Mouse (Mus musculus) thymus, postnatal 14 days (tissue): ENCODE measurements around the gene Npas3.
"Not testable (repeated sequence)": the region's sequence is repeated elsewhere in the genome, so short reads cannot be mapped to it uniquely, and the experiment has no call there.

Experiments used
- DNase-seq: peaks from one replicate; pipeline ENCODE4 v3.0.0; 2021

The Npas3 gene

DNA sequence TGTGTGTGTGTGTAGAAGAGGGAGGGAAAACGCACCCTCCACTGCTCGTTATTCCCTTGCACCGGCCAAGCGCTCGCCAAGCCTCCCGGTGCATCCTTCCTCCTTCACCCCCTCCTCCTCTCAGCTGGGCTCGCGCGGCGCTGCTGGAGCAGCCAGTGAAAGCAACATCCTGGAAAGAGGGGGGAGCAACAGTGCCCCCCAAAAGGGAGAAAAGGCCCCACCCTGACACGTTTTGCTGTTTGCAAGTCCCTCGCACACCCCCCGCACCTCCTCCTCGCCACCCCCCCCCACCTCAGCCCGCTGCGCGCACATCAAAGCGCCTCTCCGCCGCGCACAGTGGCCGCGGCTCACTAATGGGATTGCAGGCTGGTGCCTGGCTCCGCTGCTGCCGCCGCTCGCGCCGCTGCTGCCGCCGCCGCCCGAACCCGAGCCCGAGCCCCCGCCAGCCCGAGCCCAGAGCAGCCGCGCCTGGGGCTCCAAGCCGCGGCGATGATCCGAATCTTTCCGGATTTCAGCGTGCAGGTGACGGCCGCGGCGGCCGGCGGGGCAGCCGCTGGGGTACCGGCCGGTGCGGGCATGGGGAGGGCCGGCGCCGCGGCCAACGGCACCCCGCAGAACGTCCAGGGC is at the start of gene Npas3:
Gene Npas3 (plus strand): TSS at position 577 of the 627 bp plus-strand sequence.
- no peak for DNase-seq

DNA sequence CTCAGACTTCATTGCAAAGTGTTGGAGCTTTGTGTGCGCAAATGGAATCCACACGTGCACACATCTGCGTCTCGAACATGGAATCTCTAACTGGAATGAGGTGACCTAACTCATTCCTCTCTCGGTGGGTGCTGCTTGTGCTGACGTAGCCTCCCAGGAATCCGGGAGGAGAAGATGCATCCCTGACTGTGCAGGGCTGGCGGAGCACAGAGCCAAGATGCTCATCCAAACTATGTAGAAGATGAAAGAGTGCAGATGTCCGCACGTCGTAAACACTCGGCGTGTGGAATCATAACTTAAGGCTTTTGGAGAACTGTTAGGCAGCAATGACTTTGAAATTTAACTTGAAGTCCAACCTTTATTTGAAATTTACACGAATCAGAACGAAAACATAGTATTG is 31.3 kb upstream of the Npas3 start:
- DNase-seq, result no peak

DNA sequence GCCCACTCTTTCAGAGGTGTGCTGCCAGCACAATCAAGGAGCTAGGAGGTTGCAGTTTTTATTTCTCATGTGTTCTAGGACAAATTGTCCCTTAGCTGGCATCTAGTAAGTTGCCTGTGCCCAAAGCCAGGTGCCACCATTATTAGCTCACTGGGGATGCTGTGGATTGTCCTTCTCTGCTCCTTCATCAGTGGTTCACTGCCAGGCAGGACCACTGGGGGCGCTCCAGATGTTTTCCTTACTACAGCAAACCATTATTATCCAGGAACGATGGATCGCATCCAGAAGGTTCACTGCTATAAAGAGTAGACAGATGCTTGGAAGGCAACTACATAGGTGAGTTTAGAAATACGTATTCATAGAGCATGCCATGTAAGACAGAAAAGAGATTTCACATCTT is 25.7 kb upstream of the Npas3 start:
- DNase-seq, result no peak

DNA sequence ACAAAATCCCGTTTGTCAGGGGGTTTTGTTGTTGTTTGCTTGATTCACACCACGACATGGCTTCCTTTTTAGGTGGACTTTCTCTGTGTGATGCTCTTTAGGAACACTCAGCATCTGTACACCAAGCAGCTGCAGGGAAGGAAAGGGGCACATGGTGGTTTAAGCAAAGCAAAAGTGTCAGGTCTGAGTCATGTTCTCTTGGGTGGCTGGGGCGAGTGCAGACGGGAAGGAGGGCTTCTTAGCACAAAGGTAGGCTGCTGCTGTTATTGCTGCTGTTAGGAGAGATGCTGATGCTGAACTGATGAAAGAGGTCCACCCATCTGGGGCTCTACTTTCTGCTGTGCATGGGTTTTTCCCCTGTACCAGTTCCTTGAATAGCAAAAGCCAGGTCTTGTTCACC is 21.1 kb upstream of the Npas3 start:
- no peak for DNase-seq

DNA sequence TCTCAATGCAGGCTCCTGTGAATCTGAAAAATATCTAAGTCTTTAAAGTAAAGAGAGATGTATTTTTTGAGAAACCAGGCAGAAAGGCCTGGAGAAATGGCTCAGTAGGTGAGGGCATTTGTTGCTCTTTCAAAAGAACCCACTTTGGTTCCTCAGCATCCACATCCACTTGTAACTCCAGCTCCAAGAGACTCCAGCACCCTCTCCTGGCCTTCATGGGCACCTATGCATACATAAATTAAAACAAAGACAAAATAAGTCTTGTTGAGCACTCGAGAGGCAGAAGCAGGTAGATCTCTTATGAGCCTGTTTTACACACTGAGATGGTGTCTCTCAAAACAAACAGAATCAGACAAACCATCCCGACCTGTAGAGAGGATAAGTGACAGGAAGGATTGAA is 19.1 kb upstream of the Npas3 start:
- DNase-seq, result no peak

DNA sequence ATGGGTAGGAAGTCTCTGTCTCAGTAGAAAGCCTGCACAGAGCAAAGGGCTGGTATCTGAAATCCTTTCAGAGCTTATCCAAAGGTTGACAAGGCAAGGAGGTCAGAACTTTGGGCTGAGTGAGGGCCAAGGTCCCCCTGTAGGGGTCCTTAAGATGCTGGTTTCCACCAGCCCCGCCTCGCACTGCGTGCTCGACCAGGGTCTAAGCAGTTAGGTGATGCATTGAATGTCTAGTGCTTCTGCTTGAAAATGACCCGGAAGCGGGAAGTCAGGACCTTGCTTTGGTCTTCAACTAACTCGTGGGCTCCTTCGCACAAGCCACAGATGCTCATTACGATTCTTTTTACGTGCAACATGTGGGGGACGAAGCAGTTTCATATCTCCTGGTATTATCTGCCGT is 2.3 kb upstream of the Npas3 start:
- DNase-seq, result no peak

DNA sequence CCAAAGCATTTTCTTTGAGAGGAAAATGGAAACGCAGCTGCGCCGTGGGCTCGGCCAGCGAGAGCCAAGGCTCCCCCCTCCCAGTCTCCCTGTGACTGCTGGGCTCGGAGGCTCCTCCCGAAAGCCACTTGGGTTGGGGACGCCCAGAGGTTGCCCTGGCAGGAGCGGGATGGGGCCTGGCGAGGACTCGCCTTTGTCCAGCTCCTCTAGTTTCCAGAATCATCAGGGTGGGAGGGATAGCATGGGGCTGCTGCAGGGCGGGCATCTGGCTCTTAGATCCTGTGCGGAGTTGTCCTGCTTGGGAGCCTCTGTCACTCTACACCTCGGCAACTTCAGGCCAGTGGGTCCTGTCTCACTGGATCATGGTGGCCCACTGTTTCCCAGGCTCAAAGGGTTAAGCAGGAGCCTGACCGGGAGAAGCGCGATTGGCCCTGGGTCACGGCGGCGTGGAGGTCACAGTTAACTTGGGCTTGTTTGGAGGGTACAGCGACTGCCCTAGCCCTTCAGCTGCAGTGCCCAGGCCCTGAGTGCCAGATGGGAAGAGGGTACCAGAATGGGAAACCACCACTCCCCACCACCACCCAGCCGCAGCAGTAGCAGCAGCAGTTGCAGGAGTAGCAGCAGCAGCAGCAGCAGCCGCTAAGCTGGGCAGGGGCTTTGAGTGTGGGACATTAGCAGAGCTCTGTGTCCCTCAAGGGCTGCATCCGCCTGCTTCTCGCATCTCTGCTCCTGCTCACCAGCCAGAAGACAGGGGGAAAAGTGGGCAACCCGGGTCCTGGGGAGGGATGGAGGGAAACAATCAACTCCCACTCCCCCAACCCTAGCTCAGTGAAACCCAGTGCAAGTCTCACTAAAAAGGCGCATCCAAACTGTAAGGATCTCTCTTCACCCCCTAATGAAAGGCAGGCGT is 1.6 kb upstream of the Npas3 start:
- no peak for DNase-seq

DNA sequence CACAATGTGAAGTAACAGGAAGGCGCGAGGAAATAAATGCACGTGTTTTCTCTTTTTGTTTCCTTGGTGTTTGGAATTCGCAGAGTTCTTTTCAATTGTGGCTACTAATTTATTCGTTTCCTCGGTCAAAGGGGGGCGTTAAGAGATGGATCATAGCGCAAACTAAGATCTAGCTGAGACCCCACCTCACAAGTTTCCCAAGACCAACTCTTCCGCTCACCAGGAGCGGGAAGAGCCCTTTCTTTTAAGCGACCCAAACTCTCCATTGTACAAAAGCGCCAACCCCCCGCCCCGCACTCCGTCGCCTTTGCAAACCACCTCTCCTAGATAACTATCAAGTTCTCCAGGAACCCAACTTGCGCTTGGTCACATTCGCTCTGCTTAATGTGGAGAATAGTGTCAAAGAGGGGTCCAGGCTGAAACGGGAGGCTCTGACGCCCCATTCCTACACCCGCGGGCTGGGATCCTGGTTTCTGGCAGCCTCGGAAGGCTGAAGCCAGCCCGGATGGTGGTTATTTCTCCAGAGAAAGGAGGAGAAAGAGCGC is 914 bp upstream of the Npas3 start:
- no peak for DNase-seq

DNA sequence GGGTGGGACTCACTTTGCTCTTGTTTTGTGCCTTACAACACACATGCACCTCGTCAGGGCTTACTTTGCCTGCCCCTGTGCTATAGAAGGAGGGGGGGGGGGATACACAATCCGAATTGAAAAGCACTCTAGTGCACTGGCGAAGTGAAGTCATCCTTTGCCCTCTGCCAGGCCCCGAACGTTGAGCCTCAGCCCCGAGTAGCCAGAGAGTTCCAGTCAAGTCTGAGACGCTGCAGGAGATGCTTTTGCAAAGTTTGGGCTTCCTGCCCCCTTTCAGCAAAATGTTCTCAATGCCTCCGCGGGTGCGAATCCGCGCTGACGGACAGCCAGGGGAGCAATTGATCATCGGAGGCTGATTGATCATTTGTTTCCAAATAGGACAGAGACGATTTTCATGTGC is 319 bp downstream of the Npas3 start:
- no peak for DNase-seq

DNA sequence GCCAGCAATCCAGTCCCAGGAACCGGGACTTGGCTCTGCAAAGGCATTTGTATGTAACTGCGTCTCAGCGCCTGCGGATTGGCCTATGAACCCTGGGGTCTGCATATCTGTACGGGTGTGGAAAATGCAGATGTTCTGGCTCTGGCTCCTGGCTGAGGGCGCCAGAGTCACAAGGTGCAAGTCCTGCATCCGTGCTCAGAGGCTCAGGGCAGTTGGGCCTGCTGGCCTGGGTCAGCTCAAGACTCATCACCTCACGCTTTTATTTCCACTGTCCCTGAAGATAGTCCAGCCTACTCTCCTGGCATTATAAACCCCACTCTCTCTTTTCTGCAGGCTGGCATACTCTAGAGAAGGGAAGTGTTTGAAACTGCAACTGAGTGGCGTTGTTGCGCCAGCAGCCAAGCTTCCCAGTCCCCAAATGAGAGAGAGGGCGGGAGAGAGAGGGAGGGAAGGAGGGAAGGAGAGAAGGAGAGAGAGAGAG is 3.3 kb downstream of the Npas3 start:
- DNase-seq, result no peak

DNA sequence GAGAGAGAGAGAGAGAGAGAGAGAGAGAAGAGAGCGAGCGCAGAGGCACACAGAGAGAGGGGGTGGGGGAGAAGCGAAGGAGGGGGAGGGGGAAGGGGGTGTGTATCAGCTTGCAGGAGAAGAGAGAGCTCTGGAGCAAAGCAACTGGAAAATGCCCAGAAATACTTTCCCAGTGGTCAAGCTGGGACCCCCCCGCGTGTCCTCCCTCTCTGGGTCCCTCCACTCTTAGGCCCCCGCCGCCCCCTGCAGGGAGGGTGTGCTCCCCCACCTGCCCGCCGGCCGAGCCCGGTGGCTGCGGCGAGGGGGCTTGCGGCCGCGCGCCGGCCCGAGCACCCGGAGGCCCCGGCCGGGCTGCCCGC is 3.7 kb downstream of the Npas3 start:
- no peak for DNase-seq

DNA sequence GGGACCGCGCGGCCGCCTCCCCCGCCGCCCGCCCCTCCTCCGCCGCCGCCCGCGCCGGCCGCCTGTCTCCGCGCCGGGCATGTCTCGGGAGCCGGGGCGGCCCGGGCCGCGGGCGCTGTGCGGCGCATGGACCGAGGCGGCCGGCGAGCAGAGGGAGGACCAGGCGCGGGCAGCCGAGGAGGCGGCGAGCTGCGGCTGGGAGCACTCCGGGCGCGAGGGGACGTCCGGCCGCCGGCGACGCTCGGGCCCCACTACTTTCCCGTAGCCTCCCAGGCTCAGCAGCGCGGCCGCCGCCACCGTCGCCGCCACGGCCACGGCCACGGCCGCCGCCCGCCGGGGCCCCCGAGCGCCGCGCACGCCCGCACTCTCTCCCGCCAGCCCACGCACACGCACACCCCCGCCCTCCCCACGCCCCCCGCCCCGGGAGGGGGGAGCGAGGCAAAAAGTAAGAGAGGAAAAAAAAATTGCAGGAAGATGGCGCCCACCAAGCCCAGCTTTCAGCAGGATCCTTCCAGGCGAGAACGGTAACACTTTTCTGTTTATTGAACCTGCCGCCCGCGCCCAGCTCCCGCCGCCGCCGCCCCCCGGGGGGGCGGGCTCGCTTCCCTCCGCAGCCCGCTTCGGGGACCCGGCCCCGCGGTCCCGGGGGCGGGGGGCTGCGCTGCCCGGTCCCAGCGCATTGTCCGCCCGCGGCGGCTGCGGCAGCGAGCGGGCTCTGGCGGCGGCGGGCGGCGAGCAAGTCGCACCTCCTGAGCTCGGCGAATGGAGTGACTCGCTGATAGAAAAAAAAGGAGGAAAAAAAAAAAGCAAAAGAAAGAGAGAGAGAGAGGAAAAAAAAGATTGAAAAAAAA is 4.3 kb downstream of the Npas3 start:
- no peak for DNase-seq

DNA sequence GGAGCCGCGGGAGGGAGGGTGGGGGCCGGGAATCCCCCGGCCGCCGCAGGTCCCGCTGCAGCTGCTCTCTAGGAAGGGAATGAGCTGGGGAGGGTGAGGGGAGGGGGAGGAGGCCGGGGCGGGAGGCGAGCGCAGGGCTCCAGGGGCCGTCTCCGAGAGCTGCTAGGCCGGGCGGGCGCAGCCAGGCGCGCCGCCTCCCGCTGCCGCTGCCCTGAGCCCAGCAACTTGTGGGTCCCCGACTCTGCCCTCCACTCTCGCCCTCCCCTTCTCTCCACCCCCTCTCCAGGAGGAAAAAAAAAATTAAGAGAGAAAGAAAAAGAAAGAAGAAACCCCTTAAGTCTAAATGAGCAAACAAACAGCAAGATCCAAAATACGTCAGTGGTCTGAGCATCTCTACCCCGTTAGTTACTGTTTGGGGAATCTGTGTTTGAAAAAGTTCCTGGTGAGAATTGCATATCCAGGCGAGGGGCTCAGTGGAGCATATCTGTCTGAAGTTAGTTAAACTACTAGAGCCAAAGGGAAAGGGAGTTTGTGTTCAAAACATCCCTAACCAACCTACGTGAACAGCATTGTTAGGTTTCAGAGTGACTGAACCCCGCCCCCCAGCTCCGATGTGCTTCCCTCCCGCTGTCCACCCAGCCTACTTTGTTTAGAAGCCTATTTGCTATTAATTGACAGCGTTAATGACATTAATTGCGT is 5.1 kb downstream of the Npas3 start:
- DNase-seq, result no peak

DNA sequence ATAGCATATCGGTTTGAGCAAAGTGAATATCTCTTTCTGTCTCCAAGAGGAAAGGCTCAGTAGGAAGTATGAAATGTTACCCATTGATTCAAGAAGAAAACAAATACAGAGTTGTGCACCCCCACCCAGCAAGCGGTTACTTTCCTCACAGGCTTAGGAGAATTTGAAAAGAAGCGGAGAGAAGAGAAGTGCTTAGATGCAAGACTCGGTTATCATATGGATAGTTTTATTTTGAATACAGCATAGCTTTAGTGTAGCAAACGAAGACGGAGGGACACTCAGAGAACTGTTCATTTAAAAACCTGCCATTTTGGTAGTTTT is 5.6 kb downstream of the Npas3 start:
- no peak for DNase-seq

DNA sequence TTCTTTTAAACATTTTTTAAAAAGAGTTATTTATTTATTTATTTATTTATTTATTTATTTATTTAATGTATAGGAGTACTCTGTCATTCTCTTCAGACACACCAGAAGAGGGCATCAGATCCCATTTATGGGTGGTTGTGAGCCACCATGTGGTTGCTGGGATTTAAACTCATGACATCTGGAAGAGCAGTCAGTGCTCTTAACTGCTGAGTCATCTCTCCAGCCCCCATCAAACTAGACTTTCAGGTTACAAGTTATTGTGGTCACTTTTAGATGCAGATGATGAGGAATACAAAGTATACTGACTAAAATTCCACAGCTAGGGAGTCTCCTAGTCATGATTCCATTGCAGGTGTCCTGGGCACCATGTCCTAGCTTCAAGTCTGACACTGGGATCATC is 26.0 kb downstream of the Npas3 start:
- DNase-seq, result not testable (repeated sequence)

DNA sequence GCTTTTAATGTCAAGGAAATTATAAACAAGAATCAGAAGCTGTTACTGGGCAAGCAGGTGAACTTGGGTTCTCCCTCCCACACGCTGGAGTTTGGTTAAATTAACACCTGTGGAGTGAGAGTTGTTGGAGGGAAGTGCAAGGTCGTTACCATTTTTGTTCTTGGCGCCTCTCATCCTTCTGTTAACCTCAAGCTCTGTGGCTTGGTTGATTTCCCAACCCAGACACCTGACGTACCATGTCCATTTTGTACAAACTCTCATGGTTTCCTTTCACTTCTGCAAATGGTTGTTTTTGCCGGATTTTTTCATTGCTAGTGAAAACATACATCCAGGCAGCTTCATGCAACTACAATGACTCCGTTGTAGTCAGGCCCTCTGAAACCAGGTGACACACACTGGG is 28.9 kb downstream of the Npas3 start:
- DNase-seq, result no peak

DNA sequence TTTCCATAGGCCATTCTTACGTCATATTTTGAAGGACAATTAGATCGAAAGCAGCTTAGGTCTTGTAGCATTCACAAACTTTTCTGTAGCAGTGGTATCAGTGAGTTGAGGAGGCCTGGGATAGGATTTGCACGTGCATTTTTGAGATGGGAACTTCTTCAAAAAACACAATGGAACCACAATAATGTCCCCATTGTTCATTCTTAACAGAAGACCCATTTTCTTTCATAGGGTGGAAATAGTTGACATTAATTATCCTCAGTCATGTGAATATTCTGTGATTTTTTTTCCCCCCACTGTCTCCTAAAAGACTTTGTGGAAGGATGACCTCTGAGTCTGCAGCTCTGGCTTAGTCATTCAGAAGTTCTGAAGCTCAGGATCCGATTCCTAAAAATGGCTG is 41.9 kb downstream of the Npas3 start:
- no peak for DNase-seq

DNA sequence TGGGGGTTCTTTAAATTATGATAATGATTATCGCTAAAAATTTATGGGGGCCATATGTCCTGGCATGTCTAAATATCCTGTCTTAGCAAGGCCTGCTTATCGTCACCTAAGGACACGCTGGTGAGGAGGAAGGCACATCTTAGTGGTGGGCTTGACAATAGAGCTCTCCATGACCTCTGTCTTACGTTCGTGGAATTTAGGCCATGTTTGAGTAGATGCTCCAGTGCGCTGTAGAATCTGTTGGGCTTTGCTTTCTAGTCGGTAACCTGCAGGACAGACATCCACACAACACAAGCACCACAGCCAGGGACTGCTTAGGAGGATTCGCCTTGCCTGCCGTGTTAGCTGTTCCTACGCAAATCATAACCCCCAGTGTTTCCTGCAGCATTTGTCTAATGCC is 42.4 kb downstream of the Npas3 start:
- no peak for DNase-seq

DNA sequence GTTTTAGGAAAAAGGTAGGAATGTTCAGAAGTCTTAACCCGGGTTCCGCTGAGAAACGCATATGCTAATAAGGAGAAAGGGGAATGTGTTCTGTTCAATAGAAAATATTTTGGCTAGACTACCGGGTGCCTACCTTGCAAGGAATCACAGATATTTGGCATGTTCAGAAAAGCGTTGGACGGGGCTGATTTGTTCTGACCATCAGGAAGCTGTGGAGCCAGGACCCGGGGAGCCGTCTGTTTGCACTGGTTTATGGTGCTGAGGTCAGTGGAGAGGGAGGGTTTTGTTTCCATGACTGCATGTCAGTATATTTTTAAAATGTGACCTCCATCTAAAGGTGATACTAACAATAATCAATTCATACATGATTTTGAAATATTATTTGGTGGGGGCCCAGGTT is 43.5 kb downstream of the Npas3 start:
- DNase-seq, result no peak

DNA sequence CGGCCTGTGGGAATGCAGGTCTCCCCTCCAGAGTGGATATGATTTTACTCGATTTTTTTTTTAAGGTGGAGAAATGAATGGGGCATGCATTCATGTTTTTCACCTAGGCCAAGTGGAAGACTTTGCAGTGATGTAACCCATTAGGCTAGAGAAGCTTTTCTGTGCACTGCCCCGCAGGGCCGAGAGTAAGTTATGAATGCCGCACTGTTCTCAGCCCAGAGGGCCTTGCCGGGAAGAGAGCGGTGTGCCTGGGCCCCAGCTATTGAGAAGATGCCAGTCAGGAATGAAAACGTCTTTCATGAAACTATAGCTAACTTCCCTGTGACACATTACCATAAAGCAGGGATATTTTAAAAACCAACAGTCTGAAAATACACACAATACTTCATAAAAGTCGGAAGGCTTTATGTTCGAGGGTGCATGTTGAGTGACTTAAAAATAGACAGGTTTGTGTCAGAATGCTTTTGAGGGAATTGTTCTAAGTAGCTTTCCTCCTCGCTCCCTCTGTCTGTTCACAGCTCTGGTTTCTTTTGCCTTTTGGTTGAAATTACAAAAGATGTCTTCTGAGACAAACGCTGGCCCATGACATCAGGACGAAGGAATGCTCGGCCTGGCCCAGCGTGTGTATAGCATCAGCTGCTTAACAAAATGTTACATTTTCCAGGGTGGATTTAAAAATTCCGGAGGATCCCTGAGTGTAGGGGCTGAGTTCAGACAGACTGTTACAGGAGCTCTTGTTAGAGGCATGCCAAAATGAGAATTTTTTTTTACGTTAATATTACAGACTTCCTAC is 44.2 kb downstream of the Npas3 start:
- DNase-seq, result no peak

DNA sequence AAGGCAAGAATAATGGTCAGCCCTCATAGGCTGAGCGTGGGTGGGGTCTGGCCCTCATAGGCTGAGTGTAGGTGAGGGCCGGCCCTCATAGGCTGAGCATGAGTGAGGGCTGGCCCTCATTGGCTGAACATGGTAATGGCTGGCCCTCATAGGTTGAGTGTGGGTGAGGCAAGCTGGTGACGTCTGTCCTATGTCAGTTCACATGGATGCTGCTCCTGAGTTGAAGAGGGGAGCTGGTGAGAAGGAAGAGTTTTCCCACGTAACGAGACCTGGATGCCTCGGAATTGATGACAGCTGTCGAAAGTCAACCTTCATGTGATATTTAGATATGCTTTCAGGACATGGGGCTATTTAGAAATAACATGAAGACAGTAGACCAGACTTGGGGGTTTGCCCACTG is 45.5 kb downstream of the Npas3 start:
- DNase-seq, result no peak

DNA sequence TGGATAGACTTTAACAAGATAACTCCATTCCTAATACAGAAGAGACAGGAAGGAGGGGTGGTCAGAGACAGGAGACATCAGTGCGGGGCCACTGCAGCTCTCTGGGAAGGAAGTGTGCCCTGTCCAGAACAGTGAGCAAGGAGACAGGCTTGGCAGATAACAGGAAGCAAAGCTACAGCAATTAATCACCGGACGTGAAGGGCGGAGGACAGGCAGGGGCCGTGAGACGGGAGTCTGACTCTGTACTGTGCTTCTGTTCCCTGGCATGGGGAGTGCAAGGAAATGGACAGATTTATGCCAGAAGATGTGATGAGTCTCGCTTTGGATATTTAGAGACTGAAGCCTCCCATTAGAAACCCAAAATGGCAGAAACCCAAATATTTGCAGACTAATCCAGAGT is 47.3 kb downstream of the Npas3 start:
- DNase-seq, result no peak
